Mouse (Mus musculus) spleen, adult 2 months (tissue): ENCODE measurements at regions not wholly inside any gene's neighbourhood (a gene's known extent, or its start where the extent isn't known, plus 50 kb on each side); places are given as distances from the start of the nearest gene placed in this dataset.

ENCODE experiments used
- CTCF ChIP-seq: fragments of 200-500 bp; IDR thresholded peaks from 2 replicates; pipeline ENCODE4 v1.5.1; 2011; ENCODE audit warnings: mild to moderate bottlenecking, inconsistent platforms; ENCODE audit not compliant: insufficient read depth, insufficient read length, insufficient replicate concordance; ENCODE audit errors: extremely low read depth
- POLR2A ChIP-seq: fragments of 200-500 bp; IDR thresholded peaks from 2 replicates; pipeline ENCODE4 v1.6.1; 2011; ENCODE audit warnings: low read depth, low read length, inconsistent platforms

DNA sequence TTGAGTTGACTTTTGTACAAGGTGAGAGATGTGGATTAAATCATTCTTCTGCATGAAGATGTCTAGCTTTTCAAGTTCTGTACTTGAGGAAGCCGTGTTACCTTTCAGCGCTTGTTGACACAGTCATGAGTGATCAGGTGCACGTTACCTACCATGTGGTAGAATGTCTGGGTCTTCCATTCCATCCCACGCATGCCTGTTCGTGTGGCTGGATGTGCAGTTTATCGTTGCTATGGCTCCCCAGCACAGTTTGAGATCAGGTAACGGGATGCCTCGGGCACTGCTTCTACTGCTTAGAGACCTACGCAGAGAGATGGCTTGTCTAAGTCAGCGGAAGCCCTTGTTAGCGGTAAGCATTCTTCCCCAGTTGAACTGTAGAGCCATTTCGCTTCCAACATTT lies 348.1 kb downstream of the Etnk1 start:
- TF ChIP-seq CTCF: no peak
- no peak for TF ChIP-seq POLR2A
